Mouse (Mus musculus) midbrain, embryonic 10.5 days (tissue): Measurements from ENCODE around the gene Crebl2. TPM values are rescaled to one million over a fixed set of nuclear protein-coding genes. Genes with fewer than 3 reads are reported as not detected.
A peak's percentile ranks its signal among the peaks of the same experiment; 100 is the strongest.

ENCODE experiments used
- DNase-seq: peaks from one replicate; pipeline ENCODE4 v3.0.0-alpha.2; 2017; ENCODE audit warnings: low spot score
- H3K27ac ChIP-seq: fragments of 300-500 bp; sonication (generic); replicated peaks from 2 replicates; pipeline ENCODE4 v1.5.1; 2016; ENCODE audit warnings: mild to moderate bottlenecking
- H3K27me3 ChIP-seq: fragments of 300-500 bp; sonication (generic); 2 replicates; pipeline ENCODE4 v1.6.1; 2016; ENCODE audit warnings: low read depth, mild to moderate bottlenecking; ENCODE audit not compliant: poor library complexity, severe bottlenecking
- H3K36me3 ChIP-seq: fragments of 300-500 bp; sonication (generic); 2 replicates; pipeline ENCODE4 v1.6.1; 2016; ENCODE audit warnings: mild to moderate bottlenecking, moderate library complexity
- H3K4me1 ChIP-seq: fragments of 300-500 bp; sonication (generic); 2 replicates; pipeline ENCODE4 v1.6.1; 2016
- H3K4me3 ChIP-seq: fragments of 300-500 bp; sonication (generic); 2 replicates; pipeline ENCODE4 v1.5.1; 2016; ENCODE audit warnings: mild to moderate bottlenecking, moderate library complexity
- H3K9me3 ChIP-seq: fragments of 300-500 bp; sonication (generic); replicated peaks from 2 replicates; pipeline ENCODE4 v1.6.1; 2016; ENCODE audit warnings: mild to moderate bottlenecking
- whole genome bisulfite sequencing: fragments of 180-500 bp; shearing (Covaris S2); methylation state at CpG from one replicate; pipeline ENCODE4 v1.1.7; 2016; 5-methylcytosine and 5-hydroxymethylcytosine counted together
- polyA plus RNA-seq: library from polyadenylated mRNA; unstranded; fragments of >200 nt; fragmentation: Nextera tagmentation; extraction: Ambion mirVana; gene quantifications from 2 replicates; pipeline ENCODE4 v1.2.1, GENCODE M21; 2016

Crebl2 gene
- polyA plus RNA-seq, 1 experiment from 2014 or later, result 1.0 TPM

DNA sequence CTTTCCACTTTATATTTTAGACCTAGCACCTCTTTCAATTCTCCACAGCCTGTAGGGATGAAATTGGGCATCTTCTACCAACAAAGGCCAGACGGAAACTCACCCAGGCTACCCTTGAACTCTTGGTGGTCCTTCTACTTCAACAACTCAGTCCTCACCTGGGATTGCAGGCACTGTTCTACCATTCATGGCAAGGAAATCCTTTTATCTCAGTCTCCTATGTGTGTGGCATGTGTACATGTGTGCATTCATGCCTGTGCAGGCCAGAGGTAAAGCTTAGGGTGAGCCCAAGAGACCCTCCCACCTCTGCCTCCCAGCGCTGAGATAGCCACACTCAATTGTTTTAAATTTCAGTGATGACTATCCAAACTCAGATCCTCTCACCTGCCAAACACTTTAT, 55.6 kb downstream of the Crebl2 start:
- no peak overlapping the region for H3K27ac ChIP-seq
- peaks cover 46% of the 10 kb centered on the region for H3K36me3 ChIP-seq
- peaks cover 60% of the 10 kb centered on the region for H3K4me1 ChIP-seq
- no peaks in the 10 kb centered on the region for H3K9me3 ChIP-seq
- 93% methylated on average over 2 of the region's 2 CpGs for WGBS
- DNase-seq, result no peak
- H3K4me3 ChIP-seq, result peak overlapping the region; percentile 70; the same call in 1 of the 2 replicates
- no peaks in the 10 kb centered on the region for H3K27me3 ChIP-seq

DNA sequence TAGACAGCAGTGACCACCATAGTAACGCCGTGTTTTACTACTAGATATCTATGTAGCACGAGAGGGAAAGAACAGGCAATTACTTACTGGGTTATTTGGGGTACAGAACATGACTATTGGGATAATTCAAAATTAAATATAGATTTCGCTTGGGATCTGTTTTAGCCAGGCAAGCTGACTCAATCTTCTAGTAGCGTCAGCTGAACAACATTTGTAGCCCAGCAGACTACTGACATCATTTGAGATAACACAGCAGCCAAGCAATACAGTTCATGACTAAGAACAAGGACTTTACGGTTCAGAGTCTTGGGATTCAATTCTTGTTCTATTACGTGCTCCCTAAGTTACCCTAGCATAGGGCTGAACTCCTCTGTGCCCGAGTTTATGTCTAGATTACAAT, 56.5 kb downstream of the Crebl2 start:
- H3K27me3 ChIP-seq, result no peaks in the 10 kb centered on the region
- H3K9me3 ChIP-seq, result no peaks in the 10 kb centered on the region
- H3K4me3 ChIP-seq, result peak overlapping the region; percentile 70
- H3K27ac ChIP-seq, result peak overlapping the region; percentile 90
- peaks cover 54% of the 10 kb centered on the region for H3K4me1 ChIP-seq
- DNase-seq, result no peak
- 90% methylated on average over 8 of the region's 8 CpGs for WGBS
- H3K36me3 ChIP-seq, result peaks cover 39% of the 10 kb centered on the region

DNA sequence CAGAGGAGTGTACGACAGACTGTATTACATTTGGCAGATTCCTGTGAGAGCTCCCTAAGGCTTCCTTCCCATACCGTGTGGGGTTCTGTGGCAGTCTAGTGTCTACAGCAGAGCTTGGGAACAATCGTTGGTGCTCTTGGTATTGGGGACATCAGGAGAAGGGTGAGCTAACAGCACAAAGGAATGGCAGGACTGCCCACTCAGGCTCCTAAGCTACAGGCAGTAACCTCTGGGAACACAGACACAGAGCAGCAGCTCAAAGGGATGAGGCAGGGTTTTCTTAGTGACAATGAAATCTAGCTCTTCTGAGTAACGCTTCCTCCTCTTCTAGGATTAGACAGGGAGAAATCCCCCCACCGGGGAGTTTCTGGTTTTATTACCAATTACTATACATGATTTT, 57.1 kb downstream of the Crebl2 start:
- DNase-seq, result peak; percentile 33
- Histone ChIP-seq H3K27ac (peak overlapping the region; percentile 90), H3K36me3 (peaks cover 34% of the 10 kb centered on the region), H3K4me1 (peaks cover 54% of the 10 kb centered on the region), H3K9me3 (no peaks in the 10 kb centered on the region), H3K27me3 (no peaks in the 10 kb centered on the region), H3K4me3 (peak overlapping the region; percentile 70)
- WGBS, result 24% methylated on average over 5 of the region's 5 CpGs

DNA sequence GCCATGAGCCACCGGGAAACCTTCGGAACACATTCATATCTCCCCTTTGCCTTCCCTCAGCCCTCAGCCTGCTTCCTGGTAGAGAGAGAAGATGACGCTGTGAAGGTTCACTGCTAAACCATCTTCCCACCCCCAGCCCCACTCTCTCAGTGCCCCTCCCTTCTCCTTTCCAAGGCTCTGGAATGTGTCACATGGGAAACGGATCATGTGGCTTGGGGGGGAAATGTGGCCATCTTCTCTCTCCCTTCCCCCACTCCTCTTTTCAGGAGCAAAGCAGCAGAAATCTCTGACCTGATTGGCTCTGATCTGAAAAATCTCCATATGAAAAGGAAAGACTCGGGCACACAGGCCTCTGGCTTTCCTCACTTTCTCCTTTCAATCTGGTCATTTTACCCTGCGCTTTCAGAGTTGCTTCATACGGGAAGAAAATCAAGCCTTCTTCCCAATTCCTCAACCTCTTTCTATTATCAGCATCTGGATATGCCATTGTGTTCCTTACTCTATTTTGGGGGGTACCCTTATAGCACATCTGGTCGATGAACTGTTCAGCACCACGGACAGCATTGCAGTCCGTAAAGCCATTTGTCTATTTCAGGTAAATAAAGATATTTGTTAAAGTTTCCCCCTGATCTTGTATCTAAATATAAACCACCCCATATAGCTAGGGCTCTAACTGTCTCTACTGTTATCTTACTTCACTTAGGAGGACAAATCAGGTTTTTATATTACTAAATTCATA, 57.9 kb downstream of the Crebl2 start:
- Histone ChIP-seq H3K4me1 (peaks cover 54% of the 10 kb centered on the region), H3K27me3 (no peaks in the 10 kb centered on the region), H3K27ac (peak overlapping the region; percentile 90), H3K9me3 (no peaks in the 10 kb centered on the region), H3K36me3 (peaks cover 25% of the 10 kb centered on the region), H3K4me3 (peak overlapping the region; percentile 70)
- under 1% methylated on average over 10 of the region's 10 CpGs for WGBS
- peak; percentile 91 for DNase-seq

GRCm38 (mm10) chr6:134888563-134889017, 58.6 kb downstream of the Crebl2 start:
- WGBS, result 7% methylated on average over 4 of the region's 4 CpGs

GRCm38 (mm10) chr6:134889763-134890162, 59.8 kb downstream of the Crebl2 start:
- H3K27me3 ChIP-seq, result no peaks in the 10 kb centered on the region
- no peak overlapping the region for H3K4me3 ChIP-seq
- H3K4me1 ChIP-seq, result peaks cover 53% of the 10 kb centered on the region
- H3K27ac ChIP-seq, result peak overlapping the region; percentile 90; the same call in 1 of the 2 replicates
- 90% methylated on average over 1 of the region's 1 CpGs for WGBS
- H3K9me3 ChIP-seq, result no peaks in the 10 kb centered on the region
- peaks cover 9% of the 10 kb centered on the region; the same call in 1 of the 2 replicates for H3K36me3 ChIP-seq
- DNase-seq, result no peak

More at GRCm38 (mm10) chr6:134888563-134889017, 58.6 kb downstream of the Crebl2 start:
- Histone ChIP-seq H3K4me3 (peak overlapping the region; percentile 70), H3K4me1 (peaks cover 54% of the 10 kb centered on the region), H3K36me3 (peaks cover 20% of the 10 kb centered on the region), H3K27me3 (no peaks in the 10 kb centered on the region), H3K27ac (peak overlapping the region; percentile 90), H3K9me3 (no peaks in the 10 kb centered on the region)
- DNase-seq, result peak; percentile 72

- no peak for DNase-seq
- Histone ChIP-seq H3K9me3 (no peaks in the 10 kb centered on the region), H3K4me3 (no peak overlapping the region), H3K36me3 (peaks cover 5% of the 10 kb centered on the region), H3K27ac (peak overlapping the region; percentile 38), H3K27me3 (no peaks in the 10 kb centered on the region), H3K4me1 (peaks cover 47% of the 10 kb centered on the region)
- 86% methylated on average over 7 of the region's 7 CpGs for WGBS
Measured at GRCm38 (mm10) chr6:134890436-134890835, 60.5 kb downstream of the Crebl2 start.

GRCm38 (mm10) chr6:134896570-134897436, 66.8 kb downstream of the Crebl2 start:
- Histone ChIP-seq H3K27me3 (no peaks in the 10 kb centered on the region), H3K27ac (peak overlapping the region; percentile 97), H3K4me1 (peaks cover 29% of the 10 kb centered on the region), H3K36me3 (peaks cover 3% of the 10 kb centered on the region), H3K9me3 (no peaks in the 10 kb centered on the region), H3K4me3 (peak overlapping the region; percentile 61)
- no peak for DNase-seq
- WGBS, result 62% methylated on average over 15 of the region's 15 CpGs

- DNase-seq, result peak; percentile 98
- H3K4me1 ChIP-seq, result peaks cover 29% of the 10 kb centered on the region
- peaks cover 3% of the 10 kb centered on the region for H3K36me3 ChIP-seq
- H3K4me3 ChIP-seq, result peak overlapping the region; percentile 61
- no peaks in the 10 kb centered on the region for H3K9me3 ChIP-seq
- under 1% methylated on average over 38 of the region's 38 CpGs for WGBS
- peak overlapping the region; percentile 97 for H3K27ac ChIP-seq
- H3K27me3 ChIP-seq, result no peaks in the 10 kb centered on the region
Measured at GRCm38 (mm10) chr6:134897443-134898094, 67.6 kb downstream of the Crebl2 start.

DNA sequence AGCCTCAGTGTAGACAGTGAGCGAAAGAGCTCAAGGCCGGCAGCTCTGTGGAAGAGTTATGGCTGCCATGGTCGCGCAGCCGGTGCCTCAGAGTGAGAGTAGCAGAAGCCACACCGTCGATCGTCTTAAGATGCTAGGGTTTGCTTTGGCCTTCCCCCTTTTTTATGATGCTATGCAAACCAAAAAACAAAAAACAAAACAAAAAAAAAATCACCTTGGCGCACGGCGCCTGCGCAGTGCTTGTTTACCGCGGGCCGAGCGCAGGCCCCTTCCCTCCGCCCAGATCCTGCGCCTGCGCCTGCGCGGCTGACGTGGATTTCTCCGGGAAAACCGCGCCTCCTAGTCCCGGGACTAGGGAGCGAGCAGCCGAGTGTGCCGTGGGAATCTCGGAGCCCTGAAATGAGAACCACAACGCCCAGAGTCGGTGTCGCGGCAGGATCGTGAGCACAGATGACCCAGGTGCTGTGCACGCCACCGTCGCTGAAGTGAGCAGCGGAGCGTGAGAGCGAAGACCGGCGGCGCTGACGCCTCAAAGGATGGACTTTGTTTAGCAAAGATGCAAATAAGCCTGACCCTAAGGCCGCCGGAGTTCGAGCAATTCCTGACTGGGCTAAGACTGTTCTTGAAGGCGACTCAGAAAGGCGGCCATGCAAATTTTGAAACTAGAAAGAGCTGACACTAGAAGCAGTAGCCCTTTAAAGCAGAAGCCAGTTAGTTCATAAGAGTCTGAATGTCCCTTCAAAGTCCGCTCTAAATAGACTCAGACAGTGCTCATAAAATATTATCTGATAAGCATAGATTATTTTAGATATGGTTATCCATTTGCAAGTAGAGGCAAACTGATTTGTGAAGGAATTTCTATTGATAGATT, 68.4 kb downstream of the Crebl2 start, which contains the start of gene Gpr19:
Gene Gpr19 (minus strand): TSS at position 484 of the 871 bp plus-strand sequence.
- Histone ChIP-seq H3K4me1 (peaks cover 29% of the 10 kb centered on the region), H3K36me3 (peaks cover 3% of the 10 kb centered on the region), H3K4me3 (peak within 1 kb of the TSS; percentile 61), H3K27me3 (no peaks in the 10 kb centered on the region), H3K27ac (peak within 1 kb of the TSS; percentile 97), H3K9me3 (no peaks in the 10 kb centered on the region)
- WGBS, result under 1% methylated on average over 51 of the region's 51 CpGs
- peak; percentile 95 for DNase-seq

GRCm38 (mm10) chr6:134903368-134903767, 73.4 kb downstream of the Crebl2 start:
- Histone ChIP-seq H3K27me3 (no peaks in the 10 kb centered on the region), H3K4me1 (peaks cover 10% of the 10 kb centered on the region), H3K4me3 (no peak overlapping the region), H3K9me3 (no peaks in the 10 kb centered on the region), H3K36me3 (no peaks in the 10 kb centered on the region), H3K27ac (no peak overlapping the region)
- no peak for DNase-seq
- WGBS, result 94% methylated on average over 4 of the region's 4 CpGs
